Mouse (Mus musculus) mature B cell (primary cell): Measurements from ENCODE around the gene Gm43191.
"Not testable (repeated sequence)": the region's sequence is repeated elsewhere in the genome, so short reads cannot be mapped to it uniquely, and the experiment has no call there.

Experiments
- in situ Hi-C: fragments of 300-500 bp; cut with MboI; formaldehyde crosslinking; loops from 2 replicates; pipeline ENCODE4 v1.14.3; 2019

The Gm43191 gene

DNA sequence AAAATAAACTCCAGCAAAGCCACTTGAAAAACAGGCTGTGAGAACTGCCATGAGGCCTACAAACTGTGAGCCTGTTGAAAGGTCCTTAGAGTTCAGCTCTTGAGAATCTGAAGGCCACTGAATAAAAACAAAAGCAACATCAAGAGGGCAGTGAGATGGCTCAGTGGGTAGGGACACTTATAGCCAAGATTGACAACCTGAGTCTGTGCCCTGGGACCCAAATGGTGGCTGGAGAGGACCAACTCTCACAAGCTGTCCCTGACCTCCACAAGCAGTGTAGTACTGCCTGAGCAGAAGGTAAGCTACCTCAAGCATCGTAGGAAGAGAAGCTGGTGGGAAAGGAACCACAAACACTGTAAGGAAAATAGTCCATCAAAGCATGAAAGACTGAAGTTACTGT lies at the start of gene Gm43191:
Gene Gm43191, minus strand, starts transcription at position 101 of the 400 bp plus-strand sequence.
- in situ Hi-C loops = no loop called here

GRCm38 (mm10) chr3:116729483-116730174 lies 48.6 kb upstream of the Gm43191 start:
- in situ Hi-C loops = no loop called here

DNA sequence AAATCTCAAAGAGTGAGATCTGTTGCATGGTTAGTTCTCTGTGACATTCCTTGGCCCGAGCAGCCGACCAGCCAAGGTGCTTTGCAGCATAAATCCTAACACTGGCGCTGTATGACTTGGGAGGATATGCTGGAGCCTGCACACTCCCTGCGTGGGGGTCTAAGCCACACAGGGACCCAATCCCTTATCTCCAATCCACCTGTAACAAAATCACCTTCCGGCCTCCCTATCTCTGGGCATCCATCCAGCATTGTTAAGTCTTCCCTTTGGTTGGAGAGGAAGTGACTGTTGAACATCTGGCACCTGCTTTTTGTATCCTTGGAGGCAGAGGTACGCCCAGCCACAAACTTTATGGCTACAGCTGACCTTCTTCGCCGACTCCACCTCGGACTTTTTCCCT lies 45.7 kb upstream of the Gm43191 start:
- in situ Hi-C loops = no loop called here

DNA sequence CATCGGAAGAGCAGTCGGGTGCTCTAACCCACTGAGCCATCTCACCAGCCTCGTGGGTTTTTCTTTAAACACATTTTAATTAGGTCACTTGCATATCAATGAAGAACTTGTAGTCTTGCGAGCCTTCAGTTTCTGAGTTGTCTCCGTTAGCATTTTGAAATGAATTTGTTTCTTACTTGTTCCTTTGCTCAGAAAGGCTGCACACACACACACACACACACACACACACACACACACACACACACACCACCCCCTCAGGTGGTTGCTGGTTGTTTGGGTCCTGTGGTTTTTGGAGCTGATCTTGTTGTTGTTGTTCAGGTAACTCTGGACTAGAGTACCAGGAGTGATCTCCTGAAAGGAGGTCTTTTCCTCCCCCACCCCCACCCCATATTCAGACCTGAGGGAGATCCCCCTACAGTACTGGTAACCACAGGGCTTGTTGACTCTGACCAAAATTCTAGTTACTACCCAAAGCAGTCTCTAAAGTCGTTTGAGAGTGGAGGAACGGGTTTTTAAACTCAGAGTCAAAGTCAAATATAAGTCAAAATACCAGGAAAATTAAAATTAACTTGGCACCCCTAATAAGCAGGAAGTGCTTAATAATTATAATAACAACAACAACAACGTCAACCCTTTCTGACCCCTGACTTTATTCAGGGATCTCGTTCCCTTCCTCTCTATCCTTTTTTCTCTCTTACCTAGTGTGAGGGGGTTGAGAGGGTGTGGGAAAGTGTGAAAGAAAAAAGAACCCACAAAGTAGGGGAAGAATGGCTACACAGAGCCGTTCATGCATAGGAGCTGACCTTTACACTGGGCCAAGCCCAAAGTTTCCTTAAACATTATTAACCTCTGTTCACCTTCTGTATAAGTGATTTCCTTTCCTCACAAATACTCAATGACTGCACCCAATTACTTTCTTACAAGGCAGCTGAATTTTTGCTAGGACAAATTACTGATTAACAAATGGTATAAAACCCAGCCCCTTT lies 42.7 kb upstream of the Gm43191 start:
- in situ Hi-C loops = no loop called here

- in situ Hi-C loops = no loop called here
Observed at GRCm38 (mm10) chr3:116722980-116723379, 41.9 kb upstream of the Gm43191 start.

DNA sequence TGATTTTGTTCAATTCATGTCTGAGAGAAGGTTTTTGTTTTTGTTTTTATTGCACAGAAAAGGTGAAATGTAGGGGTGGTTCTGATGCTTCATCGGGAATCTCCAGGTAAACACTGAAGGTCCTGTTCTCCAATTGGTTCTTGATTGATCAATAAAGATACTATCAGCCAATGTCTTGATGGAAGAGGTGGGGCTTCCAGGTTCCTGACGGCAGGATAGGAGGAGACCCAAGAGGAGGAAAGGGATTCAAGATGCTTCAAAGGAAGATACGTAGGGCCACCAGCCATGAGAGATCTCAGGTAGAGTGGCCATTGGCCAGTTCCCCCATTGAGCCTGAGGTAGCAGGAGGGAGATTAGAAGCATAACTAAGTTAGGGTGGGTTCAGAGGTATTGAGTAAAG lies 37.9 kb upstream of the Gm43191 start:
- in situ Hi-C loops = no loop called here

- in situ Hi-C loops = no loop called here
Observed at GRCm38 (mm10) chr3:116713031-116713430, 32.0 kb upstream of the Gm43191 start.

- in situ Hi-C loops = no loop called here
Observed at GRCm38 (mm10) chr3:116712436-116712881, 31.4 kb upstream of the Gm43191 start, which contains the start of gene Slc35a3. Gene Slc35a3 (minus strand): TSS chr3:116712831.

DNA sequence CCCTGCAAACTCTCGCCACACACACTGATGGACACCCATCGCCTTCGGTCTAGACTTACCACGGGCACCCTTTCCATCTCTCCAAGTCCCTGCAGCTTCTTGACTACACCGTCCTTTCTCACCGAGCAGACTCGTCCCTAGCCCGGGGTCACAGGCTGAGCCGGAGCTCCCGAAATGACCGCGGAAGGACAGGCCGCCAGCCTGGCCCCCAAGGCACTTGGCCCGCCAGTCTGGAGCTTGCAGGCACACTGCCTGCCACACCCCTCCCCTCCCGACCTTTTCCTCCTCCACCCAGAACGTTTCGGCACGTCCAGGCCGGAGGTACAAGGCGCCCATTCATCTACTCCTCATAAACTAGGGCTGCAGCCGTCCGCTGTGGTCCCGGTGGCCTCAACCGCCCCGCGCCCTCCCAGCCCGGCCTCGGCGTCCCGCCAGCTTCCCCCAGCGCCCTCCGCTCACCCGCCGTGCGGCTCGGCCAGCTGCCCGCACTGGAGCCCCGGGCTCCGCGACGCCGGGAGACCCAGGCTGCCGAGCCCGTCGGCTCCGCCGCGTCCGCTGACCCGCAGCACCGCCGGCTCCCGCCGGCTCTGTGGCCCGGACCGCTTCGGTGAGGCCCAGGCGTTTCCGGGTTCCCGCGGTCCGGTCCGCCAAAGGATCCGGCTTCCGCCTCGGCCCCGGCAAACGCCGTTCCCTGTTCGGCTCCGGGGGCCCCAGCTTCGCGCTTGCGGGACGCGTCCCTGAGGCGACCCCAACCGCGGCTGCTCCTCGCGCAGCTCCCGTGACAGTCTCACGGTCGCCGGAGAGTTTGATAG lies 30.8 kb upstream of the Gm43191 start:
- in situ Hi-C loops = no loop called here

DNA sequence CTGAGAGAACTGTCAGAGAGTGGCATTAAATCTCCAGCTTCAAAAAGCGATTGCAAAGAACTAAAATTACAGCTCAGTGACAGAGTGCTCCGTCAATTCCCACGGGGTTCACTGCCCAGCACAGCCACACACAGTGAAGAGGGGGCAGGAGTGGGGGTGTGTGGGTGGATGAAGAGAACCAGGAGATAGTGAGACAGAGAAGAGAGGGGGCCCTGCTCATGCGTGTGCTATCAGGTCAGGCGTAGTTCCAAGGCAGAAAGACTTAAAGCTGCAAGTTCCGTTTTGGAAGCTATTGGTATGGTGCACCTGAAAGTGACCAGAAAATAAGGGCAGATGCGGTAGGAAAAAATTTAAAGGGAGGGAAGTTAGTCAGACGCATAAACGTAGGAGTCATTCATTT lies 29.9 kb upstream of the Gm43191 start:
- in situ Hi-C loops = no loop called here

- in situ Hi-C loops = no loop called here
Observed at GRCm38 (mm10) chr3:116705637-116706204, 24.7 kb upstream of the Gm43191 start.

DNA sequence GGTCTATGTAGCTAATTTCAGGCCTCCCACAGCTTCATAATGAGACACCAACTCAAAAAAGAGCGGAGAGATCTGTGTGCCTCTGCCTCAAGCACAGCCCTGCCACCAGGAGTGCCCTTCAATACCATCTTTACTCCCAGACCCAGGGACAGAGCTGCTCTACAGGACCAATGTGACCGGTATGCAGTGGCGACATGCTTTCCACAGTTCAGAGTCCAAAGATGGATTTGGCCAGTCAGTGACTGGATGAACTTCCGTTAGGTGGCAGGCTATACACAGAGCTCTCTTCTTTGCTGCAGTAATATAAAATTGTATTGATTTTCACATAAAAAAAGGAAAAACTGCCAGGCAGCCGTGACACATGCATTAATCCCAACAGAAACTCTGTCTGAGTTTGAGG lies 22.8 kb upstream of the Gm43191 start:
- in situ Hi-C loops = no loop called here

- in situ Hi-C loops = no loop called here
Observed at GRCm38 (mm10) chr3:116702647-116703272, 21.7 kb upstream of the Gm43191 start.

- in situ Hi-C loops = no loop called here
Observed at GRCm38 (mm10) chr3:116701601-116702000, 20.5 kb upstream of the Gm43191 start.

- in situ Hi-C loops = no loop called here
Observed at GRCm38 (mm10) chr3:116698786-116699185, 17.7 kb upstream of the Gm43191 start.

DNA sequence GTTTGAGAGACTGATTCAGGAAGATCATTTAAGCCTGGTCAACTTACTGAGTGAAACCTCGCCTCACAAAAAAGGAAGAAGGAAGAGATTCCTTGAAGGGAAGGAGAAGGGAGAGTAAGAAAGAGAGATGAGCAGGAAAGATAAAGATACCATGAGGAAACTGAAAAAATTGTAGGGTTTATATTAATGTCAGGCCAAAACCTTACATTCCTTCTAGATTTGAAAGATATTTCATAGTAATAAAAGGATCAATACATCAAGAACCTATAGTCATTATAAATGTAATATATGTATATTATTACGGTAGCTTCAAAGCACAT lies 14.6 kb upstream of the Gm43191 start:
- in situ Hi-C loops = no loop called here

DNA sequence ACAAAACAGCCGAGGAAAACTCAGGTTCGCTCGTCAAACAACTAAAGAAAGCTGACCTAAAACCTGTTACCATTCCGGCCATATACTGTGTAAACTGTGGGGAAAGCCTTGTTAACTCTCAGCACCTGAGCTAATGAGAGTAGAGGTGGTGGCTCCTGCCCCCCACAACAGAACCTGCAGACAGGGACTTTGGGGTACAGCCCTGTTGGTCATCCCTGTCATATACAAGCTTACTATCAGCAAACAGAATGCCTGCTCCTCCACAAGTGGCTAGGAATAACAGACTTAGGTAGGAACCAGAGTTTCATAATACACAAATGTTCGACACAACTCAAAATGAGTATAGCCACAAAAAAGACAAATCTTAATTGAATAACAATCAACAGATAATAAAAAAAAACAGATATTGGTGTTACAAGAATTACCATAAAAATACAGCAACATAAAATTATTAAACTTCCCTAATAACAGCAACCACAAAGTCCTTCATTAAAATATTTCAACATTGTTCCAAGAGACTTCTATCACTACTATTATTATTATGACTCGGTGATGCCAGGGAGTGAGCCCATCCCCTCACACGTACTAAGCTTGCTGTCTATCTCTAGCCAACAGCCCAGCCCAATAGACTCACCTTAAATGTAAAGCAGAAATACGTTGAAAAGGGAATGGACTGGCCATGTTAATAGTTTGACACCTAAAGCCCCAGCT lies 14.1 kb upstream of the Gm43191 start:
- in situ Hi-C loops = no loop called here

- in situ Hi-C loops = no loop called here
Observed at GRCm38 (mm10) chr3:116694312-116694711, 13.3 kb upstream of the Gm43191 start.

DNA sequence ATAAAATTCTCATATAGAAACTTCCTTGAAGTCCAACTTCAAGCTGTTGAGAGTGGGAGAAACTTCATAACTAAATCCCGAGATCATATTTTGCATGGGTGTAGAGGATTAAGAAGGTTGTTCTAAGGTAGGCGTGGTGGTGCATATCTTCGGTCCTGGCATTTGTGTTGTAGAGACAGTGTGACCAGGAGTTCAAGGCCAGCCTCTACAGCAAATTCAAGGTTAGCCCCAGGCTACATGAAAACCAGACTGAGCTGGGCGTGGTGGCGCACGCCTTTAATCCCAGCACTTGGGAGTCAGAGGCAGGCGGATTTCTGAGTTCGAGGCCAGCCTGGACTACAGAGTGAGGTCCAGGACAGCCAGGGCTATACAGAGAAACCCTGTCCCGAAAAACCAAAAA lies 16.8 kb downstream of the Gm43191 start:
- in situ Hi-C loops = not testable (repeated sequence)

DNA sequence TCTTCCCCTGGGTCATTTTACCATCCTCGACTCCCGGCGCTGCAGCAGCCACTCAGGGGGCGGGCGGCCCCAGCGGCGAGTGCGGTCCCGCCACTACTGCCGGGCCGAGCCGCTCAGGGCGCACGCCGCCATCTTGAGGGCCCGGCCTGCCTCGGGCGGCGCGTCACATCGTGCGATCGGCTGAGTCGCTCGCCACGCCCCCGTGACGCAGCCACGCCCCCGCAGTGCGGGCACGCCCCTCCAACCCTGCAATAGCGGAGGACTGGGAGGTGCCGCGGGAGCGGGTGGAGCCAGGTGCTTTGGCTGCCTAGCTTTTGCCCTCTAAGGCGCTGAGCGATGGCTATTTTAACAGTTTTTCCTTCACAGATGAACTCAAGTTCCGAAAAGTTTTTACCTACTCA lies 18.6 kb downstream of the Gm43191 start, which contains the start of gene Mfsd14a:
Gene Mfsd14a, minus strand, starts transcription at position 215 of the 401 bp plus-strand sequence.
- in situ Hi-C loops = no loop called here
